Mouse (Mus musculus): ENCODE results near the gene Fyn.

The Fyn gene

GRCm38 (mm10) chr10:39471714-39472531 is 103.3 kb downstream of the Fyn start:
- no peak for DNase-seq (ENCODE audit: low spot score)

GRCm38 (mm10) chr10:39472923-39473322 is 104.3 kb downstream of the Fyn start:
- DNase-seq (ENCODE audit: low spot score) = no peak

GRCm38 (mm10) chr10:39479361-39479760 is 110.7 kb downstream of the Fyn start:
- no peak for DNase-seq (ENCODE audit: low spot score)

- no peak for DNase-seq (ENCODE audit: low spot score)
Observed at GRCm38 (mm10) chr10:39484382-39484826, 115.7 kb downstream of the Fyn start.

- DNase-seq (ENCODE audit: low spot score) = no peak
Observed at GRCm38 (mm10) chr10:39484892-39485291, 116.2 kb downstream of the Fyn start.

GRCm38 (mm10) chr10:39485939-39486338 is 117.3 kb downstream of the Fyn start:
- no peak for DNase-seq (ENCODE audit: low spot score)

- DNase-seq (ENCODE audit: low spot score) = no peak
Observed at GRCm38 (mm10) chr10:39486501-39487450, 118.1 kb downstream of the Fyn start.

- no peak for DNase-seq (ENCODE audit: low spot score)
Observed at GRCm38 (mm10) chr10:39487740-39488415, 119.2 kb downstream of the Fyn start.

- DNase-seq (ENCODE audit: low spot score) = no peak
Observed at GRCm38 (mm10) chr10:39488542-39488941, 119.9 kb downstream of the Fyn start.

- no peak for DNase-seq (ENCODE audit: low spot score)
Observed at GRCm38 (mm10) chr10:39488956-39489355, 120.3 kb downstream of the Fyn start.

GRCm38 (mm10) chr10:39490349-39491121 is 121.9 kb downstream of the Fyn start:
- DNase-seq (ENCODE audit: low spot score) = no peak

- no peak for DNase-seq (ENCODE audit: low spot score)
Observed at GRCm38 (mm10) chr10:39492146-39492545, 123.5 kb downstream of the Fyn start.

- DNase-seq (ENCODE audit: low spot score) = no peak
Observed at GRCm38 (mm10) chr10:39493007-39493406, 124.4 kb downstream of the Fyn start.

GRCm38 (mm10) chr10:39498641-39499040 is 130.0 kb downstream of the Fyn start:
- no peak for DNase-seq (ENCODE audit: low spot score)

GRCm38 (mm10) chr10:39501571-39501970 is 132.9 kb downstream of the Fyn start:
- DNase-seq (ENCODE audit: low spot score) = no peak

GRCm38 (mm10) chr10:39501977-39502706 is 133.5 kb downstream of the Fyn start:
- DNase-seq (ENCODE audit: low spot score) = peak; percentile 74

- DNase-seq (ENCODE audit: low spot score) = no peak
Observed at GRCm38 (mm10) chr10:39503331-39503730, 134.7 kb downstream of the Fyn start.

GRCm38 (mm10) chr10:39505007-39505406 is 136.4 kb downstream of the Fyn start:
- no peak for DNase-seq (ENCODE audit: low spot score)

- no peak for DNase-seq (ENCODE audit: low spot score)
Observed at GRCm38 (mm10) chr10:39505621-39506020, 137.0 kb downstream of the Fyn start.

- no peak for DNase-seq (ENCODE audit: low spot score)
Observed at GRCm38 (mm10) chr10:39506353-39506752, 137.7 kb downstream of the Fyn start.

GRCm38 (mm10) chr10:39506831-39507230 is 138.2 kb downstream of the Fyn start:
- DNase-seq (ENCODE audit: low spot score) = peak; percentile 41

Data from urinary bladder, postnatal 14 days (tissue).